Mouse (Mus musculus) 3134 (cell line): ENCODE measurements around the gene Nol7.

Experiments
- DNase-seq: peaks from one replicate; pipeline ENCODE4 v3.0.0-alpha.2; 2011; ENCODE audit warnings: low spot score; ENCODE audit not compliant: insufficient read length; ENCODE audit errors: extremely low read depth

Gene Nol7

DNA sequence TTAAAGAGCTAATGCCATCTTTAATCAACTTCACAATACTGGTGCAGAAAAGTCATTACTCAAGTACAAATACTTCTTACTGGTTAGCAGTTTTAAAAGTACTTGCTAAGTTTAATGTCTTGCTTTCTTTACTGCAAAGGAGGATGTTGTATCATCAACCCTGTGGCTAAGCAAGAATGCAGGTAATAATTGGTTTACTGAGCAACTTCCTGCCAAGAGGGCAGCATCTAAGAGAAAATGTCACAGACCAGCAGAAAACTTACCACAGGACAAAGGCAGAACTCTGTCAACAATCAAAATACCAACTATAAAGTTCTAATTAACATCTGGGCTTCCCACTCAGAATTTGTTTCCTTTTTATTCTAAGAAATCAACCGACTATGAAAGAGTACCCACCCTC, 17.1 kb downstream of the Nol7 start:
- no peak for DNase-seq

DNA sequence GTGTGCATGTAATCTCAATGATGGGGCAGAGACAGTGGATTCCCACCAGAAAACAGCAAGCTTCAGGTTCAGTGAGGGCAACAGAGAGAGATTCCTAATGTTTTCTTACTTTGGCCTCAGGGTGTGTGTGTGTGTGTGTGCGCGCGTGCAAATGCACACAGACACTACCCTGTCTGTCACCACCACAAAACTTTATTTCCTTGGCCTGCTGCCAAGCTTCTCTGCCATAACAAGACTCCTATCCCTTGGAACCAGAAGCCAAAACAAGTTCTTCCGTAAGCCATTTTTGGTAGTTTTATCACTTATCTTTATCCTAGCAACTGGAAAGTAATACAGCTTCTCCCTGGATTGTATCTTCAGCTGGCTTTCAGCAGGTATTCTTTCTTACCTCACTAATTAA, 30.2 kb downstream of the Nol7 start:
- no peak for DNase-seq

DNA sequence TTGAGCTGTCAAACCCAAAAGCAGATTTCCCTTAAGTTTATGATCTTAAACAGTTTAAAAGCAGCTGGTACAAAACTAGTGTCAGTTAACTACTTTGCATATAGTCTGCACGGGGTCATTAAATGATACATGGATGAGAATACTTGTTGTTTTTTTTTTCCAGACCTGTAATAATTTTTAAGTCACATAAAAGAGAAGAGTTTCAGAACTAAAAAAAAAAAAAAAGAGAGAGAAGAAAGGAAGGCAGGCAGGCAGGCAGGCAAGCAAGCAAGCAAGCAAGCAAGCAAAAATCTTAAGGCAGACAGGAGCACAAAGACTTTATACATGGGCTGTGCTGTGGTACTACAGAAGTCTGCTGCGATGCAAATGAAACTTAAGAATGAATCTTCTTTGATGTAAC, 35.2 kb downstream of the Nol7 start:
- no peak for DNase-seq

DNA sequence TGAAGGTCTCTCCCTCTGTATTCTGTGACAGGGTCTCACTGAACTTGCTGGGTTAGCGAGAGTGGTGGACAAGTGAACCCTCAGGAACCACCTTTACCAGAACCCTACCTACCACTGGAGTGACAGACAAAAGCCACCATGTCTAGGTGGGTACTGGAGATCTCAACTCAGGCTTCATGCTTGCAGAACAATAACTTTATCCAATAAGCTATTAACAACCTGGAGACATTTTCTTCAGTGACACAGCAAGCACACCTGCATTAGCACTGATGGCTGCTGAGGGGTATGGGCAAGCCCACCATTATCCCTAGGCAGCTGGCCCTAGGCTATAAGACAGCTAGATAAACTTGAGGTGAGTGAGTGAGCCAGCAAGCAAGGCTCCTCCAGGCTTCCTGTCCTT, 42.2 kb downstream of the Nol7 start:
- DNase-seq, result no peak

DNA sequence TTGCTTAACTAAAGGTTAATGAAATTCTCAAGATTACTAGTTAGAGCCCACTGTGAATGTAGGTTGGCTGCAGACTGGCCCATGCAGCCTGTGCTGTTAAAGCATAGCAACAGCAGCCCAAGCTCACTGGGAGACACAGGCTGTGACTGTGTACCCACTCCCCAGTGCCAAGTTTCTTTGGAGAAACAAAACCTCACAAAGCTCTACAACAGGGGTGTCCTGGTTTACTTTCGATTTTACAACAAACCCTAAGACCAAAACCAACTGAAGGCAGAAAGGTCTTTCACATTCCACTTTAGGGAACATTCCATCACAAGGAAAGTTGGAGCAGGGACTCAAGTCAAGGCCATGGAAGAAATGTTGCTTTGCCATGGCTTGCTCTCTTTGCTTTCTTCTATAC, 44.4 kb downstream of the Nol7 start:
- no peak for DNase-seq

DNA sequence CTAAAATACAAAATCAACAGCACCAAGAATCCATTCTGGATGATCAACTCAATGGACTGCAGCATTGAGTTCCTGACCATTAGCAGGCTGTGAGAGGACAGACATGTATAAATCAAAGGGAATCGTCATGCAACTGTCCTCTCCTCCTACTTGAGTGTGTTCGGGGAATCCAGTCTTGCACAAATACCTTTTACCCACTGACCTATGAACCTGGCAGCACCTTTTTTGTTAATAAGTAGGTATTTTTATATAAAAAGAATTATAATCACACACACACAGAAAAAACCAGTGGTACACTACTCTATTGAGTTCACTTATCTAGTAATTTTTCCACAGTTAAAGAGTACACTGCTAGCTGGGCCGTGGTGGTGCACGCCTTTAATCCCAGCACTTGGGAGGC, 45.5 kb downstream of the Nol7 start:
- no peak for DNase-seq

DNA sequence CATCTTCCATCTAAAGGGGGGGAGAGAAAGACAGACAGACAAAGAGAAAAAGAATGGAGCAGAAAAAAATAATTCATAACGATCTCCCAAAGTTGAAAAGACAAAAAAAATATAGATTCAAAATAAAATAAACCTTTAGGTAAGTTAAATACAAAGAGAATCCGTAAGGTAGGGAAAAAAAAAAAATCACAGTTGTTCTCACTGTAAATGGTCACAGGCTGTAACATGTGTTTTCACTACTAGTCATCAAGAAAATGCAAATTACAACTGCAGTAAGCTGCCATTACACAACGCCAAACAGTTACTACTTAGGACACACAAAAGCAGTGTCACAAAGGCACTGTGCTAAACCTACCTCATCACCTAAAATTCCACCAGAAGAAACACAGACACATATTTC, 46.5 kb downstream of the Nol7 start:
- DNase-seq, result no peak

DNA sequence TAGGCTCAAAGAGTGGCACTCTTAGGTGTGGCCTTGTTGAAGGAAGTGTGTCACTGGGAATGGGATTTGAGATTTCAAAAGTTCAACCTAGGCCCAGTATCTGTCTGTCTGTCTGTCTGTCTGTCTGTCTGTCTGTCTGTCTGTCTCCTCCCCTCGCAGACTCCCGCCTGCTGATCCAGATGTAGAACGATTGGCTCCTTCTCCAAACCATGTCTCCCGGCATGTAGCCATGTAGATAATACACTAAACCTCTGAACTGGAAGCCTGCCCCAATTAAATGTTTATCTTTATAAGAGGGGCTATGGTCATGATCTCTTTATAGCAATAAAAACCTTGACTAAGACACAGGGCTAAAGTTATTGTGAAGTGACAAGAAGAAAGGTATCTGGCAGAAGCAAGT, 47.6 kb downstream of the Nol7 start:
- no peak for DNase-seq

DNA sequence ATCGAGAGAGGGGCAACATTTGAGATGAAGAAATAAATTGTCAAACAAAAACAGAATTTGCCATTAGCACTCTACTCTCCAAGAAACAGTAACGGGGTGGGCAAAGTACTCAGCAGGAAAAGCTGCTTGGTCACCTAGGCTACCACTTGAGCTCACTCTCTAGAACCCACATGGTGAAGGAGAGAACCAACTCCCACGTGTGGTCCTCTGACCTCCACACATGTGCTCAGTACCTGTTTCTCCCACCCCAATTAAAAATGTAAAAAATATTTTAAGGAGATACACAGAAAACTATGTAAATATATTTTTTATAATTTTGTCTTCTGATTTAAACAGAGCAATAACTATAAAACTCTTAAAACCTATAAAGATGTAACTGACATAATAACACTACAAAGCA, 49.5 kb downstream of the Nol7 start:
- DNase-seq, result no peak

DNA sequence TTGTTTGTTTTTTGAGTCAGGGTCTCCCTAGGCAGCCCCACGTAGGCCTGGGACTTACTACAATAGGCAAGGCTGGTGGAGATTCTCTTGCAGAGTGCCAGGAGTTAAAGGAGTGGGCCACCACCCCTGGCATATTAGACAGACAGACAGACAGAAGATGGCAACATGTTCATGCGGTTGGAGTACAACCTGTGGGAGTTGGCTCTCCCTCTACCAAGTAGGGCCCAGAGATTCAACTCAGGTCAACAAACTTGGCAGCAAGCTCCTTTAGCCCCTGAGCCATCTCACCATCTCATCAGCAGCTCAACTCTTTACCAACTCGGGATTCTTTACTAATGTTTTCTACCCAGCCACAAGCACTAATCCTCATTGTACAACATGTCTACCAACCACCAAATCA, 52.5 kb downstream of the Nol7 start:
- DNase-seq, result no peak

DNA sequence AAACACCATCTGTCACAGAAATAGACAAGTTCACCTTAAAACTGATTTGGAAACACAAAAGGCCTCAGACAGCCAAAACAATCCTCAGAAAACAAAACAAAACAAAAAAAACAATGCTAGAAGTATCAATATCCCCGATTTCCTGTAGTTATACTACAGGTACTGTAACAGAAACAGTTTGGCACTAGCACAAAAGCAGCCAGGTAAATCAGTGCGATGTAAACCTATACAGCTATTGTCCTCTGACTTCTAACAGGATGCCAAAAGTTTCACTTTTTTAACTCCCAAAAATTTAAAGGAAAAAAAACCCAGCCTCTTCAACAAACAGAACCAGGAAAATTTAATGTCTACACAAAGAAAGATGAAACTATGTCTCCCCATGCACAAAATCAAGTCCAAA, 54.0 kb downstream of the Nol7 start:
- no peak for DNase-seq

DNA sequence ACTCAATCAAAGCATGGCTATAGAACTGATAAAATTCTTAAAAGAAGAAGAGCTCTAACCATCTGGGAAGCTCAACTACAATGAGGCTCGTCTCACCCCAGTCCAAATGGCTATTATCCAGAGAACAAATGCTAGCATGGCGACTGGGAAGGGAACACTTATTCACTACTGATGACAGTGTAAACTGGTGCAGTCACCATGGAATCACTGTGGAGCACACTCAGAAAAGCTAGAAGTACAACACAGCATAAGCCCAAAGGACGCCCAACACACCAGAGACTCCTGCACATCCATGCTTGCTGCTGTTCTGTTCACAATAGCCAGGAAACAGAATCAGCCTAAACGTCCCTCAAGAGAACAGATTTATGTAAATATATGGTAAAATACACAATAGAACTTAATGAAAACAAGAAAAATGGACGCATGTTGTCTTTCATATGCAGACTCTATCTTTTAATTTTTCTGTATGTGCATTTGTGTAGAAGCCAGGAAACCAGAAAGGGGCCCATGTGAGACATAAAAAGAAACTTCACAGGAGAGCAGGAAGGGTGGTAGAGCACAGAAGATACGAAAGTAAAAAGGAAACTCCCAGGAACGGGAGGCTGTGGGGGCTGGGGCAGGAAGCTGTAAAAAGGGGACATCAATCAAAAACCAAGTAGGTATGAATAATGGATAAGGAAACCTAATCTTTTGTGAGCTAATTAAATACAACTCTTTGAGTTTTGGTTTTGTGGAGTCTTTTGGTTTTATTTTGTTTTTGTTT, 54.8 kb downstream of the Nol7 start:
- DNase-seq, result no peak

DNA sequence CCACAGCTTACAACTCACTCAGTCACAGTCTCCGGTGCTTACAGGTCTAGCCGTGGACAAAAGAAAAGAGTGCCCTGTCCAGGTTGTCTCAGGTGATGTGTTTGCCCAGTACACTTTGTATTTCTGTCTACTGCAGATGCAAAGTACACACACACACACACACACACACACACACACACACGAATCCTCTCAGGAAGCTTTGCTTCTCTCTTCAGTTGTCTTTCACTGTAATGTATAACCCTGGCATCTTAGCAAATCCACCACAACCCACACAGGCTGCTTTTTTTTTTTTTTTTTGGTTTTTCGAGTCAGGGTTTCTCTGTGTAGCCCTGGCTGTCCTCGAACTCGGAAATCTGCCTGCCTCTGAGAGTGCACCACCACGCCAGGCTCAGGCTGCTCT, 56.2 kb downstream of the Nol7 start:
- no peak for DNase-seq
